Mouse (Mus musculus): ENCODE measurements around the gene Lrrc8d. TPM values are rescaled to one million over a fixed set of nuclear protein-coding genes. Genes with fewer than 3 reads are reported as not detected.
A peak's percentile ranks its signal among the peaks of the same experiment; 100 is the strongest.

Lrrc8d gene
- polyA plus RNA-seq, 1 experiment: 14.8 TPM

DNA sequence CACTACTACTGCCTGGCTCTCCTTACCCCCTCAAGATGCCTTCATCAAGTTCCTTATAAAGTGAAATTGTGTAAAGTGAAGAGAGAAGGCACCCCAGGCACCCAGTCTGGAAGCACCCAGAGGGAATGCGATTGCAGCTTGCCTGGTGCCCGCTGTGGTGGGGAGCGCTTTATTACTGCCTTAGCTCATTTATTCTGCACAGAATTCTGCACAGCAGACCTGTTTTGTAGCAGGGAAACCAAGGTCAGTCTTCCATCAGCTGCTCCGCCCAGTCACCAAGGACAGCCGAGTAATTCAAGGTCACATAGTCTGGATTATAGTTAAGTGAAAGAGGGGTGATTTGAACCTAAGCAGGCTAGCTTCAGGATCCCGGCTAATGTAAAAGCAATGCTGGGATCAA lies 14.7 kb downstream of the Lrrc8d start:
- DNase-seq: no peak
- WGBS: 93% methylated on average over 6 of the region's 6 CpGs
- TF ChIP-seq POLR2A (IDR thresholded peaks at IDR 0.05; ENCODE audit: borderline replicate concordance, insufficient read depth, low read length): no peak
- TF ChIP-seq CTCF (IDR thresholded peaks at IDR 0.05; ENCODE audit: borderline replicate concordance, insufficient read depth, low read depth, low read length): no peak
- no peaks in the 10 kb centered on the region for H3K27me3 ChIP-seq (ENCODE audit: control insufficient read depth, insufficient read depth, low read length)
- peaks cover 4% of the 10 kb centered on the region; the same call in 1 of the 2 replicates for H3K4me1 ChIP-seq (ENCODE audit: control insufficient read depth, insufficient read depth, low read length)
- H3K27ac ChIP-seq (ENCODE audit: insufficient read depth, low read length): no peak overlapping the region
- H3K4me3 ChIP-seq (replicated peaks; ENCODE audit: insufficient read depth, low read depth, low read length): no peak overlapping the region

DNA sequence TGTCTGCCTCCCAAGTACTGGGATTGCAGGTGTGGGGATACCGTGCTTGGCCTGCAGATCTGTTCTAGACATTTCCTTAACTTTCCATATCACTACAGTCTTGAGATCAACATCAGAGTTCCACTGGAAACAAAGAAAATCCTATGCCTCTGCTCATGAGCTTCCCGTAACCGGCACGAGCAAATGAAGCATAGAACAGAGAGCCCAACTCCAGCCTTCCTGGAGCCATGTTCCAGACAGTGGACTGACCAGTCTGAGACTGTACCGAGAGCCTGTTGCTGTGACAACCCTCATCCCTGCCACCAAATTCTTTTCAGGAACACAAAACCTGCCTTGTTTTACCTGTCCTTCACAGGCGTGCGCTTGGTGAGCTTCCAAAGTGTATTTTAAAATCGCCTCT lies 15.3 kb downstream of the Lrrc8d start:
- H3K4me1 ChIP-seq (ENCODE audit: control insufficient read depth, insufficient read depth, low read length): peaks cover 4% of the 10 kb centered on the region; the same call in 1 of the 2 replicates
- no peak overlapping the region for H3K4me3 ChIP-seq (replicated peaks; ENCODE audit: insufficient read depth, low read depth, low read length)
- no peaks in the 10 kb centered on the region for H3K27me3 ChIP-seq (ENCODE audit: control insufficient read depth, insufficient read depth, low read length)
- no peak overlapping the region for H3K27ac ChIP-seq (ENCODE audit: insufficient read depth, low read length)
- DNase-seq: no peak
- TF ChIP-seq POLR2A (IDR thresholded peaks at IDR 0.05; ENCODE audit: borderline replicate concordance, insufficient read depth, low read length) (no peak), CTCF (IDR thresholded peaks at IDR 0.05; ENCODE audit: borderline replicate concordance, insufficient read depth, low read depth, low read length) (no peak)
- WGBS: 85% methylated on average over 8 of the region's 8 CpGs

GRCm38 (mm10) chr5:105715531-105716124 lies 15.9 kb downstream of the Lrrc8d start:
- 56% methylated on average over 10 of the region's 10 CpGs for WGBS
- DNase-seq: no peak
- TF ChIP-seq CTCF (IDR thresholded peaks at IDR 0.05; ENCODE audit: borderline replicate concordance, insufficient read depth, low read depth, low read length): no peak
- no peak for TF ChIP-seq POLR2A (IDR thresholded peaks at IDR 0.05; ENCODE audit: borderline replicate concordance, insufficient read depth, low read length)
- Histone ChIP-seq H3K27me3 (ENCODE audit: control insufficient read depth, insufficient read depth, low read length) (no peaks in the 10 kb centered on the region), H3K4me1 (ENCODE audit: control insufficient read depth, insufficient read depth, low read length) (no peaks in the 10 kb centered on the region), H3K27ac (ENCODE audit: insufficient read depth, low read length) (no peak overlapping the region), H3K4me3 (replicated peaks; ENCODE audit: insufficient read depth, low read depth, low read length) (no peak overlapping the region)

- Histone ChIP-seq H3K27me3 (ENCODE audit: control insufficient read depth, insufficient read depth, low read length) (no peaks in the 10 kb centered on the region), H3K4me3 (replicated peaks; ENCODE audit: insufficient read depth, low read depth, low read length) (no peak overlapping the region), H3K27ac (ENCODE audit: insufficient read depth, low read length) (no peak overlapping the region), H3K4me1 (ENCODE audit: control insufficient read depth, insufficient read depth, low read length) (no peaks in the 10 kb centered on the region)
- no peak for DNase-seq
- TF ChIP-seq CTCF (IDR thresholded peaks at IDR 0.05; ENCODE audit: borderline replicate concordance, insufficient read depth, low read depth, low read length) (no peak), POLR2A (IDR thresholded peaks at IDR 0.05; ENCODE audit: borderline replicate concordance, insufficient read depth, low read length) (no peak)
- WGBS: 73% methylated on average over 7 of the region's 7 CpGs
Measured at GRCm38 (mm10) chr5:105717294-105717693, 17.5 kb downstream of the Lrrc8d start.

DNA sequence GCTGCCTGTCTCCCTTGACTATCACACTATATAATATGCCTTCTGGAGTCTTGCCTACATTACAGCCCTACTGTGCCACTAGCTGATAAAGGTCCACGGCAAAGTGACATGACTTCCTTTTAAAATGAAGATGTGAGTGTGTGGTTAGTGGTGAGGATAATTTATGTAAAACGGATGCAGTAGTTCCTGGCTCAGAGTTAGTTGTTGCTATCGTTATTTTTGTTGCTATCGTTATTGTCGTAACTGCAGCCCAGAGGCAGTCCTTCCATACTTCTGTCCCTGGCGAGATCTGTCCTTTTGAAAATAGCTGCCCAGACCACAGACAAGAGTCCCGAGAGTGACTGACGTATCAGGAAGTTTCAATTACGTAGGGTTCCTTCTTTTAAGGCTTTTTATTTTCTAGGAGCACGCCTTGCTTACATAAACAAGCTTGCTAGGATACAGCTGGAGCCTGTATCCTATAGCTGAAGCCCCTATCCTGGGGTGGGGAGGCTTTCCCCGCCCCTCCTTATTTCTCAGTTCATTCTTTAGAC lies 18.4 kb downstream of the Lrrc8d start:
- Histone ChIP-seq H3K4me1 (ENCODE audit: control insufficient read depth, insufficient read depth, low read length) (no peaks in the 10 kb centered on the region), H3K4me3 (replicated peaks; ENCODE audit: insufficient read depth, low read depth, low read length) (no peak overlapping the region), H3K27ac (ENCODE audit: insufficient read depth, low read length) (no peak overlapping the region), H3K27me3 (ENCODE audit: control insufficient read depth, insufficient read depth, low read length) (no peaks in the 10 kb centered on the region)
- no peak for DNase-seq
- 77% methylated on average over 11 of the region's 11 CpGs for WGBS
- no peak for TF ChIP-seq CTCF (IDR thresholded peaks at IDR 0.05; ENCODE audit: borderline replicate concordance, insufficient read depth, low read depth, low read length)

DNA sequence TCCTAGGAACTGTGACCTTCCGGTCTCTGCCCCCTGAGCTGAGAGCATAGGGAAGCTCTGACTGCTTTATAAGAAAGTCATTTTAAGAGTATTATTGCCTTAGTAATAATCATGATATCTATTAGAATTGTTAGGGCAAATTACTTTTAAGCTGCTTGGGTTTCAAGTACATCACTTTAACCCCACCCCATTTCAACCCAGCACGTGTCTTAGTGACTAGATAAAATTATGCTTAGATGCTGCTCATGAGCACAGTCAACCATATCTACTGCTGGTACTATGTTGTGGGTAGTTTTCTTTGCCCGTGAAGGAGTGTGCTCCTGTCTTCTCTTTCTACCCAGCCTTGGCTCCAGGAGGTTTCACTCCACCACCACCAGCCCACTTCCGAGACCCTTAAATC lies 21.5 kb downstream of the Lrrc8d start:
- Histone ChIP-seq H3K4me1 (ENCODE audit: control insufficient read depth, insufficient read depth, low read length) (no peaks in the 10 kb centered on the region), H3K4me3 (replicated peaks; ENCODE audit: insufficient read depth, low read depth, low read length) (no peak overlapping the region), H3K27me3 (ENCODE audit: control insufficient read depth, insufficient read depth, low read length) (no peaks in the 10 kb centered on the region), H3K27ac (ENCODE audit: insufficient read depth, low read length) (no peak overlapping the region)
- no peak for DNase-seq
- TF ChIP-seq POLR2A (IDR thresholded peaks at IDR 0.05; ENCODE audit: borderline replicate concordance, insufficient read depth, low read length) (no peak), CTCF (IDR thresholded peaks at IDR 0.05; ENCODE audit: borderline replicate concordance, insufficient read depth, low read depth, low read length) (no peak)
- 80% methylated on average over 4 of the region's 4 CpGs for WGBS

DNA sequence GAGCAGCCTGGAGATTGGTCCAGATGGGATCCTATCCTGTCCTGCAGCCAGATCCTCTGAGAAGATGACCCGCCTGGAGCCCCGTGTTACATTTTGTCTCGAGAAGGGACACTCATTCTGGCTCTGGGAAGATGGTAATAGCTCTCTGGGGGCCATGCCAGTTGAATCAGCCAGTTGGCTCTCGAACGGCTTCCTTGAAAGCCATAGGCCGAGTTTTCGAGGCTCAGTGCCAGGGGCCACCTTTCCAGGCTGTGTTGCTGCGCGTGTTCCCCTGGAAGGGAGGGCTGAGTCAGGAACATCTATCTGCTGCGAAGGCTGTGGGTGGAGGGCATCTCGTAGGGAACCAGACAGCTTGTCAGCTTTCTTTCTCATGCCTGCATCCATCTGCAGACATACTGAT lies 23.0 kb downstream of the Lrrc8d start:
- peak; percentile 41 to 58 for DNase-seq
- TF ChIP-seq CTCF (IDR thresholded peaks at IDR 0.05; ENCODE audit: borderline replicate concordance, insufficient read depth, low read depth, low read length) (no peak), POLR2A (IDR thresholded peaks at IDR 0.05; ENCODE audit: borderline replicate concordance, insufficient read depth, low read length) (no peak)
- 33% methylated on average over 11 of the region's 11 CpGs for WGBS
- no peak overlapping the region for H3K27ac ChIP-seq (ENCODE audit: insufficient read depth, low read length)
- H3K27me3 ChIP-seq (ENCODE audit: control insufficient read depth, insufficient read depth, low read length): no peaks in the 10 kb centered on the region
- no peak overlapping the region for H3K4me3 ChIP-seq (replicated peaks; ENCODE audit: insufficient read depth, low read depth, low read length)
- H3K4me1 ChIP-seq (ENCODE audit: control insufficient read depth, insufficient read depth, low read length): no peaks in the 10 kb centered on the region

DNA sequence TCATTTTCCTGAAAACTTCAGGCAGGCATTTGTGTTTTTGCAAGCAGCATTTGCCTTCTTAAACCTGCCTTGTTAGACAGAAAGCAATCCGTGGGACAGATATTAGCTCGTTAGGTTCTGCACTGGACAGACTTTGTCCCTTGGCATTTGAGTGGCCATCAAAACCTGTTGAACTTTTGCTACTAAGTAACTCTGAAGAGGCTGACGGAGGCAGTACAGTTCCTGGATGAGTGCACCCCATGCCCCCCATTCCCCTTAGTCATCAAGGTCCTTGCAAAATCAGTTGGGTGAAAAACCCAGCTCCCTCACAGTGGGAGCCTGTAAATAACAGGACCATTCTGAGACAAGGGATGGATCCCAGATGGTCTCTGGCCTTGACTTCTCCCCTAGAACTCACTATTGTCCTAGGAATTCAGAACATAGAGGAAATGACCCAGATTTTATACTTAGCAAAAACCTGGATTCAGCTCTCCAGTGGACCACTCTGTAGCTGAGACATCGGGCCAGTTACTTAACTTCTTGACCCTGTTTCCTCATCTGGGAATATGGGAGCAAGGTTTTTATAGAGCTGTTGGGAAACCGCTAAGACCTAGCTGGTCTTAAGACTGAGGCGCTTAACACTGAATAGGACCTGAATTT lies 30.5 kb downstream of the Lrrc8d start:
- 94% methylated on average over 6 of the region's 6 CpGs for WGBS

More for the DNA sequence above, 30.5 kb downstream of the Lrrc8d start:
- TF ChIP-seq POLR2A (IDR thresholded peaks at IDR 0.05; ENCODE audit: borderline replicate concordance, insufficient read depth, low read length) (no peak), CTCF (IDR thresholded peaks at IDR 0.05; ENCODE audit: borderline replicate concordance, insufficient read depth, low read depth, low read length) (no peak)
- peaks cover 6% of the 10 kb centered on the region; the same call in 1 of the 2 replicates for H3K4me1 ChIP-seq (ENCODE audit: control insufficient read depth, insufficient read depth, low read length)
- no peak for DNase-seq
- H3K27ac ChIP-seq (ENCODE audit: insufficient read depth, low read length): no peak overlapping the region
- H3K4me3 ChIP-seq (replicated peaks; ENCODE audit: insufficient read depth, low read depth, low read length): no peak overlapping the region
- H3K27me3 ChIP-seq (ENCODE audit: control insufficient read depth, insufficient read depth, low read length): no peaks in the 10 kb centered on the region

Data from cerebellum, adult 2 months (tissue).